13 mouse cellular contexts compared by ENCODE assay signal in genomic region chr3:40809894-40810293, GRCm38 (mm10).
"Had no signal": no experiment of that assay in that cellular context is flagged by ENCODE, and none has a peak within 500 bp of the region (broad histone marks: within the 10 kb centered on the region; RNA-seq: fewer than 3 reads in every experiment).

No protein-coding gene starts in this region.

- H3K9ac ChIP-seq: limb, embryonic 12.5 days; liver, embryonic 13.5 days; liver, postnatal 0 days; lung, embryonic 15.5 days; midbrain, embryonic 13.5 days had no signal

- ATAC-seq: liver, postnatal 0 days; midbrain, embryonic 13.5 days had no signal

- H3K27ac ChIP-seq: layer of hippocampus, adult 2 months; limb, embryonic 12.5 days; liver, embryonic 13.5 days; lung, embryonic 15.5 days; midbrain, embryonic 13.5 days had no signal

- H3K4me1 ChIP-seq: limb, embryonic 12.5 days; lung, embryonic 15.5 days; midbrain, embryonic 13.5 days had no signal

- DNase-seq: kidney, adult 8-10 months; kidney, postnatal 36 days; liver; liver, embryonic 13.5 days; liver, postnatal 0 days; right cerebral cortex, adult 18-20 months; right cerebral cortex, postnatal 25 days; thymus, postnatal 36 days had no signal

- H3K4me2 ChIP-seq: limb, embryonic 12.5 days; liver, embryonic 13.5 days; lung, embryonic 15.5 days; midbrain, embryonic 13.5 days had no signal

- H3K4me3 ChIP-seq: layer of hippocampus, adult 2 months; limb, embryonic 12.5 days; liver, embryonic 13.5 days; lung, embryonic 15.5 days; midbrain, embryonic 13.5 days; myocyte had no signal

- H3K9me3 ChIP-seq: limb, embryonic 12.5 days; liver, embryonic 13.5 days; lung, embryonic 15.5 days; midbrain, embryonic 13.5 days had no signal

- H3K27me3 ChIP-seq: limb, embryonic 12.5 days; liver, embryonic 13.5 days; lung, embryonic 15.5 days; midbrain, embryonic 13.5 days had no signal
